Mouse (Mus musculus) right cerebral cortex, postnatal 14 days (tissue): ENCODE measurements around the gene Hmgb3.
"Not testable (repeated sequence)": the region's sequence is repeated elsewhere in the genome, so short reads cannot be mapped to it uniquely, and the experiment has no call there.

Source experiments
- DNase-seq: peaks from one replicate; pipeline ENCODE4 v3.0.0; 2022

The Hmgb3 gene

DNA sequence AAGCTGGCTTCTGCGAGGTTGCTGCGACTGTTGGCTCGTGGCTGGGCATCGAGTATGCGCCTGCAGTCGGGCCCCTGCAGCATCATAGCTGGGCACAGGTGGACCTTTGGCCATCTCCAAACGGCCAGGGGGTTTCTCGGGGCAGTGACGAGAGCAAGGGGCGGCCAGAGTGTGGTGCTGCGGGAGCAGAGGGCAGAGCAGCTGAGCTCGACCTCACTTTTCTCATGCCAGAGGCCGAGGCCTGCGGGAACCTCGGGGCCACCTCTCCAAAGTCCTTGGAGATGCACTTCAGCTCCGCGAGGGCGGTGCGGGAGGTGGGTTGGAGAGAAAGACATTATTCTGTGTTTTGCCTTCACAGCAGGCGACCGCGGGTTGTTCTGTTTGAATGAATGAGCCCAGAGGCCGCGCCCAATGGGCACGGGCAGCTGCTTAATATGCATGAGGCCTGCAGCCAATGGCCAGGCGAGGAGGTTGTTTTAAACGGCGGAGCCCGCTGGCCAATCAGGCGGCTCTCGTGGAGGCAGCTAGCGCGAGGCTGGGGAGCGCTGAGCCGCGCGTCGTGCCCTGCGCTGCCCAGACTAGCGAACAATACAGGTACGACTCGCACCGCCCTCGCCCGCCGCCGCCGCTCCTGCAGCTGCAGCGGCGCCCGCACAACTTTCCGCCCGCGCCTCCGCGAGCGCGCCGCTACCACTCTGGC lies at the start of gene Hmgb3:
Gene Hmgb3 (plus strand): TSS at position 504 of the 700 bp plus-strand sequence.
- peak; percentile 74 for DNase-seq

DNA sequence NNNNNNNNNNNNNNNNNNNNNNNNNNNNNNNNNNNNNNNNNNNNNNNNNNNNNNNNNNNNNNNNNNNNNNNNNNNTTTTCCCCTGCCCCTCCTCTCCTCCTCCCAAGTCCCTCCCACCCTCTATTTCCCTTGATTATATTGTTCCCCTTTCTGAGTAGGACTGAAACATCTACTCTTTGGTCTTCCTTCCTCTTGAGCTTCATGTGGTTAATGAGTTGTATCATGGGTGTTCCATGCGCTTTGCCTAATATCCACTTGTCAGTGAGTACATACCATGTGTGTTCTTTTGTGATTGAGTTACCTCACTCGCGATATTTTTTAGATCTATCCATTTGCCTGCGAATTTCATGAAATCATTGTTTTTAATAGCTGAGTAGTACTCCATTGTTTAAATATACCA lies 49.1 kb upstream of the Hmgb3 start:
- not testable (repeated sequence) for DNase-seq

DNA sequence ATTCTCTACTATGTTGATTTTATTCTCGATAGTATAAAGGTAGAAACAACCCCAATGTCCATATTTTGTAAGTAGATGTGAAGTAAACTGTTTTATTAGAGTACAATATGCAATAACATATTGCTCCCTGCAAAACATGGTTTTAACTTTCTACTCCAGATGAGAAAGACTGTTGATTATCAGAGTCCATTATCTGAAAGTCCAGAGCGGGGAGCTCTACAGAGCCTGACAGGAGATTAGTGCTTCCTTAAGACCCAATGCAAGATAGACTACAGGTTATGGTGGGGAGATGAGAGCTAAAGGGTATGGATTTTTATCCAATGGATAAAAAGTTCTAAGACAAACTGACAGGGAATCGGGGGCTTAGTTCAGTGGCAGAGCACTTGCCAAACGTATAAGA lies 36.5 kb upstream of the Hmgb3 start:
- DNase-seq: no peak

DNA sequence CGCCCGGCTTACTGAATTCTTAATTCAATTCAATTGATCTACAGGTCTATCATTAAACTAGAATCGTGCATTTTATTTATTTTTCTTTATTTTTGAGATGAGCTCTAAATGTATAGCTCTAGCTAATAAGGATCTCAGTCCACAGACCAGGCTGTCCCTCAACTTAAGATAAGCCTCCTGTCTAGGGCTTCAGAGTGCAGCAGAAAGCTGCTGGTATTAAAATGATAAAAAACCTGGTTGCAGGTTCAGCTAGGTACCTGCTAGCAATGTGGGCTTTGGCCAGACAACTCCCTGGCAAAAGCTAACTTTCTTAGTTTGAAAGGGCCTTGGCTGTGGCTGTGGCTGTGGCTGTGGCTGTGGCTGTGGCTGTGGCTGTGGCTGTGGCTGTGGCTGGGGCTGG lies 32.8 kb upstream of the Hmgb3 start:
- DNase-seq: no peak

DNA sequence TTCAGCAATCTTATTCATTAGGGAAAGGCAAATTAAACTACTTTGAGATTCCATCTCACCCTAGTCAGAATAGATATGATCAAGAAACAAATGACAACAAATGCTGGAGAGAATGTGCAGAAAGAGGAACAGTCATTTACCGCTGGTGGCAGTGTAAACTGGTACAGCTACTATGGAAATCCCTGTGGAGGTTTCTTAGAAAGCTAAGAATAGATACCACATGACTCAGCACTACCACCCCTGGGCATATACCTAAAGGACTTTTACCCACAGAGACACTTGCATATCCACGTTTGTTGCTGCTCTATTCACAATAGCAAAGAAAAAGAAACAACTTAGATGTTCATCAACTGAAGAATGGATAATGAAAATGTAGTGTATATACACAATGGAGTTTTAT lies 31.4 kb upstream of the Hmgb3 start:
- no peak for DNase-seq

DNA sequence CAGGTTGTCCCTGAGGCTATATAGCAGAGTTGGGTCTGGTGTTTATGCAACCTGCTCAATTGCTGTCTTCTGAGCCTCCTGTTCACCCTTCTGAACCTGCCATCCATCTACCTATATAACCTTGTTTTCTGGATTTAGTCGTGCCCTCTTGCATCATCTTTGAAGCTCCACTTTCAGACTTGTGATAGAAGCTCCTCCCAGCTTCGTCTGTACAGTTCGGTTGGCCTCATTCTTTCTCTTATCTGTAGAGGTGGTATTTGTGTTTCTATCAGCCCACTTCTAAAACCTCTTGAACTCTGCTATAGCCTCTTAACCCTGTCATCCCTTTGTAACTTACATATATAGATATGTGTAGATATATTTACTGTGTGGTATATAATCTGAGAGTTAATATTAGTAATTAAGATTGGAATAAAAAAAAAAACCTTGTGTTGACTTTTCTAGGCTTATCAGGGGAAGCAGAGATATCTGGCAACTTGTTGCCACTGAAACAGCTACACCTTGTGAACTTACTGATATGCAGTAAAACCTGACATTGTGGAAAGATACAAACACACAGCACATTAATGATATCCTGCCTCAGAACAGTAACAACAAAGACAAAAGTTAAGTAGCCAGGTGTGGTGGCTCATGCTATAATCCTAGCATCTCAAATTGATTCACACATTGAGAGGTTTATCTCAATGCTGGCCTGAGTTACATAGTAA lies 30.0 kb upstream of the Hmgb3 start:
- DNase-seq: no peak

DNA sequence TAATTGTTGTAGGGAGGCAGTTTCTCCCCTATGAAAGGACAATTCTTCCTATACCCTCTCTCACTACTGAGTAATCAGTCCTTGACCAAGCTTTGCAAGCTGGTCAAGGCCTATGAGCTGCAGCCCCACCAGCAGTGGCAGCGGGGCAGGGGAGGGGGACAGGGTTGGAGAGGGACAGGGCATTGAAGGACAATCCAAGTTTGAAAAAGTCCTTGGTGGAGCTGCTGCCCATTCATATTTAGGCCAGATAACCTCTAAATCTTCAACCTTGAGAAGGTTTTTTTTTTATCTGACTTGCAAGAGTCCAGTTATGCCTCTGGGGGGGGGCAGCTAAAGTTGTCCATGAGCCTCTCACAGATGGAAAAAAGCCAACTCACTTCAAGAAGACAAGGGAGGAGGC lies 28.3 kb upstream of the Hmgb3 start:
- DNase-seq: no peak

DNA sequence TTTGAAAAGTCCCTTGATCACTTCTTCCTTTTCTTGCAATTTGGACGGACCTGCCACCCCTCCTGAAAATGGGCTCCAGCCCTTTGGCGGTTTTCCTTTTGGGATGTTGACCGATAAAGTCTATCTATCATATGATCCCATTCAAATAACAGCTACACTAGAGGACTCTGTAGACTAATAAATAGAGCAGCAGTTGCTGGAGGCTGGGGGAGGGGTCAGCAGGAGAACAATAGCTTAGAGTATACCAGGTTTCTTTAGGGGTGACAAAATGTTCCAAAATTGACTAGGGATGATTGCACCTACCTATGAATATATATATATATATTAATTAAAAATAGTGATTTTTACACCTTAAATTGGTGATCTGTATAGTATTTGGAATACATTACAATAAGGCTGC lies 27.6 kb upstream of the Hmgb3 start:
- no peak for DNase-seq

DNA sequence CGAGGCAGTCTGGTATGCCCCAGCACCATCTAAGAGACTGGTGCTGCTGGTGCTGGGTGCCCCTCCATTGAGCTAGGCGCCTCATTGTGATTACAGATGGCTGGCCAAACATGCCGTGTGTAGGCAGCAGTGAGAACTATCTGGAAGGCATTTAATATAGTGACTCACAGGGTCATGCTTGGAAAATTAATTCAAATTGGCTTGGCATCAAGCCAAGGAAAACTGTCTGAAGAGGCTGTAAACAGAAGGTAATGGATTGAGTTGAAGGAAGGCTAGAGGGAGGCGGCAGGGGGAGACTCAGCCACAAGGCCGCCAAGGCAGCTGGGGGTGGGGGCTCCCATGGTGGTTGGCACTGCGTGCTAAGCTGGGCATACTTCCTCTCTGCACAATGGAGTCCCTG lies 27.1 kb upstream of the Hmgb3 start:
- DNase-seq: no peak

DNA sequence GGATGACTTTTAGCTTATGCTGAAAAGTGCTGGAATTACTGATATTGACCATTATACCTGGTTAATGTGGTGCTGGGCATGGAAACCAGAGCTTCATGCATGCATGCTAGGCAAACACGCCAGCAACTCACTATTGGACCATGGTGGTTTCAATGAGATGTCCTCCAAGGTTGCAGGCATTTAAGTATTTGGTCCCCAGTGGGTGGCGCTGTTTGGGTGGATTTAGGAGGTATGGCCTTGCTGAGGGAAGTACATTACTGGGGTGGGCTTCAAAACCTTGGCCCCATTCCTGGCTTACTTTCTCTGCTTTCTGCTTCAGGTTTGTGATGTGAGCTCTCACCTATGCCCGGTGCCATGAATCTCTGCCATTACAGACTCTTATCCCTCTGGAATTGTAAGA lies 23.1 kb upstream of the Hmgb3 start:
- no peak for DNase-seq

DNA sequence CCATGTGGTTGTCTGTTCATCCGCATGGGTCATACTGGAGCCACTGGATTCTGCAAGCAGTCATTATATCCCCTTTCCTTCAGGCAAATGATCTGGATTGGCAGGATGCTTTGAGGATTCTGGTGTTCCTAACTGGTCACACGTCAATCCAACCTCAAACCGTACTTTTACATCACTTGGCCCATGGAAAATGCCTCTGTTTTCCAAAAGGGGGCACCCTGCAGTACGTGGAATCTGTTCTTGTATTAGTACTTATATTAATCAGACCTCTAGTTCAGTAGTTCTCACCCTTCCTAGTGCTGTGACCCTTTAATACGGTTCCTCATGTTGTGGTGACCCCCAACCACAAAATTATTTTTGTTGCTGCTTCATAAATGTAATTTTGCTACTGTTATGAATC lies 21.6 kb upstream of the Hmgb3 start:
- no peak for DNase-seq

DNA sequence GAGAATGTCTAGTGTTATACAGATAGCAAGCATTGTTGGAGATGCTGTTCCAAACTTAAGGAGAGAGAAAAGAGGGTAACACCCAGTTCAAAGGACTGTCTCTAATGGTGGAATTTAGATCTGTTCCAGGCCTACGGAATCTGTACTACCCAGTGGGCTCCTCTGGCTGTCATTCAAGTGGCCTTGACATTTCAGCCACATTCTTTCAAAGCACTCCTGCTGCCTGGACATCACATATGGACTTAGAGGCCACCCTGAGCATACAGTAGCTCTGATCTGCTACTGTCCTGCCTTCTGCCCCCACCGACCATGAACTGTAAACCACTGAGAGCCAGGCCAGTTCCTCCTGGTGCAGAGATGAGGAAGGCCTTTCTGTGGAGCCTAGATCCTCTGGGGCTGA lies 17.9 kb upstream of the Hmgb3 start:
- DNase-seq: no peak

DNA sequence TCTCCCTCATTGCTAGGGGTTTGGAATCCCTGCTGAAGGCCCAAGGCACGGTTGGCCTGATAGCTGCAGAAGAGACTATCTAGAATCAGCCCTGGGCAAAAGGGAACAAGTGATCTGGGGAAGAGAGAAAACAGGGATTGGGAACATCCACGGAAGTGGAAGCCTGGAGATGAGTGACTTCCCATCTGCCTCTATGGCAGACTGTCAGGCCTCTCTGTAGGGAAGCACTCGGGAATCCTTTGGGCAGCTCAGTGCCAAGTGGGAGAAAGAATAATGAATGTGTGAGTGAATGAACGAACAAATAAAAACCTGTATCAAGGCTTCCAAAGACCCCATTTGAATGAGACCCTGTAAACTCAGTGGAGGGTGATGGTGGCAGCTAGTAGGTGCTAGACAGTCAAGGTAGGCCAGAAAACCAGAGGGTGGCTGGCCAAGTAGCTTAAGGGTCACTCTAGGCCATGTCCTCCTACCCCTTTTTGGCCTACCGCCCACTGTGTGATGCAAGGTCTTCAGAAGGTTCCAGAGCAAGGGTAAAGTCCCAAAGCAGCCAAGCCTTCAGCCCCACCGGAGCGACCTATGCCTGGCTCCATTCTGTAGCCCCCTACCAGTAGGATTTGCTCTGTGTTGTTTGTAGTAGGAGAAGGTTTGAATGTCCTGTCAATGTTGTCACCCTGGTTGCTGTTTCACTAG lies 14.8 kb upstream of the Hmgb3 start:
- no peak for DNase-seq

DNA sequence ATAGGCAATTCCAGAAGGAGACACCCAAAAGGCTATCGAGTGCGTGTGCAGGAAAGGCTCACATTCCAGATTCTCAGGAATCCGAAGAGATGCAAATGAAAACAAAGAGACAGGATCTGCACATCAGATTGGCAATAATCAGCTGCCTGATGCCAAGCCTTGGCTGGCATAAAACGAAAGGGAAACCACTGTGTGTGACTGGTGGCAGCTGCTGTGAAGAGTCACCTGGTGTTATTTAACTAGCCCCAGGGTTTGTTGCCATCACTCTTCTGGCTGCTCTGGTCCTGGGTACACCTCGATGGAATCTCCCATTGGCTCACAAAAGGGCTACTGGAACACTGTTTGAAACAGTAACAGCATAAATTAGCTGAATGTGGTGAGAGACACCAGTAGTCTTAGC lies 11.0 kb upstream of the Hmgb3 start:
- no peak for DNase-seq

DNA sequence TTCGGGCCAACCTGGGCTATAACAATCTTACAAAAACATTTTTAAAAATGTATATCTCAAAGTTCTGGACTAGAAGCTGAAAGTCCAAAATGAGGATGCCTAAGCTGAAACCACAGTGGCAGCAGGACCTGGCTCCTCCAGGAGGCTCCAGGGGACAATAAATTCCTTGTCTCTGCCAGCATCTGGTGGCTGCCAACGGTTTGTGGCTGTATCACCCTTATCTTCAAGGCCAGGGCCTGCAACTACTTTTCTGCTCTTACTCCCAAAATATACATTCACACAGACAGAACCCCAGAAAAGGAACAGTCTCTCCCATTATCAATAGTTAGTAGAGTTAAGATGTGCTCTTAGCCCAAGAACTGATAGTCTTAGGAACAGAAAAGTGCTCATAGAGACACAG lies 10.6 kb upstream of the Hmgb3 start:
- DNase-seq: no peak

DNA sequence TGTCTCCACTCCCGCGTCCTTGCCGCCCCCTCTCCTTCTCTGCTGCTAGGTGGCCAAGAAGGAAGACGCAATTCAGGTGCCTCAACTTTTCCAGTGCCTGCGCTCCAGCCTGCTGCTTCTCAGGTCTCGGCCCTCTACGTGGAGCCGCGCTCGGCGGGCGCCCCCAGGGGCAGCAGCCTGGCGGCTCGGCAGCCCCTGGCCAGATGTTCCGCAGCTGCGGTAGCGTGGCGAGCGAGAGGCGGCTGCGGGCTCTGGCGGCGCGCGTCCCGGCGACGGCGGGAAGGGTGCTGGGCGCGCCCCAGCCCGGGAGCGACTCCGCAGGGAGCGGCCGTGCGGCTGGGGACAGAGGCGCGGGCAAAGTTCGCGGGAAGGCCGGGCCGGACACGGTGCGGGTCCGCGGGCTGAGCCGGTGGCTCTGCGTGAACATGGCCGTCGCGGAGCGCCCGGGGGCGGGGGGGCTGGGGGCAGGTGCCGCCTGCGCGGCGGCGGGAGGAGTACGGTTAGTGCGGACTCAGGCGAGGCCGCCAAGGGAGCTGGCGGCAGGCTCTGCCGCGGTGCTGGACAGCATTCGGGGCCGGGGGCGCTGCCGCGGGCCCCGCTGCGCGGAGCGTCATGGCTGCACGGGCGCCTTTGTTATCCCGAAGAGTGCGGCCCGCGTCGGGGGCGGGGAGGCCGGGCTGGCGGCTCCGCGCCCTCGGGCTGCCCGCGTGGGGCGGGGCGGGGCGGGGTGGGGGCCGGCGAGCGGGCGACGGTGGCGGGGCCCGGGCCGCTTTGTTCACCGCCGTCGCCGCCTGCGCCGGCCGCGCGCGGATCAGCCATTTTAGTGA lies 610 bp downstream of the Hmgb3 start:
- peak; percentile 8 for DNase-seq

DNA sequence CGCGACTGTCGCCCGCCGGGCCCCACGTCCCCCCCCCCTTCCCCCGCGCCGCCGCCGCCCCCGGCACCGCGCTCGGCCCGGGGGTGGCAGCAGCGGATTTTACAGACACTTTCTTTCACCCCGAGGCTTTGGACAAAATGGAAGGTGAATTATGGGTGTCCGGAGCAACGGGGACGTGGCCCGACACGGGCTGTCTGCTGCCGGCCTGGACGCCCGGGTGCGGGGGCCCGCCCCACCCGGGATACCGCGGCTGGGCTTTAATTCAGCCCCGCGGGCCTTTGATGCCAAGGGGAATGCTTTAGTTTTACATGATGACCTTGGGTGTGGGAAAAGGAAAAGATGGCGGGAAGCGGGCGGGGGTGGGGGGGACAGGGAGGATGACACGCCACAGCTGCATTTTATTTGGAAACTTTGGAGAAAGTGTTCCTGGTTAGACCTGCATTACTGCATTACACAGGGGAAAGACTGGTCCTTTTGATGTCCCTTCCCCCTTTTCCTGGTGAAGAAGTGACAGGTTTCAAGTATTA lies 1.3 kb downstream of the Hmgb3 start:
- DNase-seq: no peak

DNA sequence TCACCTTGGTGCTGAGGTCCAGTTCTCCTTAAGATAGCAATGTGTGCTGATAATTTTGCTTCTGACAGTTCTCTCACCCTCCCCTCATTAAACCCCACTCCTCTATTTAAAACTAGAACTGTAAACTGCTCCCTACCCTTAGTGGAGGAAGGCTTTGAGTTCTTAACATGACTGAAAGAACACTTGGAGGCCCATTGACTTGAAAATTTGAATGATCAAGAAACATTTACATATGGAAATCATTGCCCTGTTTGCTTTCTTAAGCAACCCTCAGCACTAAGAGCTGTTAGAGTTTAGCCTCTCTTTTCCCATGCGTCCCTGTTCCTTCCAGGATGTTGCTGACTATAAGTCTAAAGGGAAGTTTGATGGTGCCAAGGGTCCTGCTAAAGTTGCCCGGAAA lies 3.6 kb downstream of the Hmgb3 start:
- DNase-seq: no peak

DNA sequence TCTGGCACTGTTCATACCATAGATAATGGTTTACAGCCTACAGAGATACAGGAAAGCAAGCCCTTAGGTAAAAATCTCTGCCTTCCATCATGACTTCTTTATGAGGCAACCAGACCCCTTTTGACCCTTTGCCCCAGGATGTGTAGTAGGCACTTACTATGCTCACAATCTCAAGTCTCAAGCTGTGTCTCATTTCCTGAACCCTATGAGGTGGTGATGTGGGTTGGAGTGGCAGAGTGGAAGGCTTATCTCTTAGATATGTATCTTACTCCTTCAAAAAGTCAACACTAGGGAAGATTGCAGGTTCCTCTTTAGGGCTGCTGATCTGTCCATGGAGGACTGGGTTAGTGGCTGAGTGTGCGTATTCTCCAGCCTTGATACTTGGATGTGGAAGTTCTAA lies 5.1 kb downstream of the Hmgb3 start:
- no peak for DNase-seq

DNA sequence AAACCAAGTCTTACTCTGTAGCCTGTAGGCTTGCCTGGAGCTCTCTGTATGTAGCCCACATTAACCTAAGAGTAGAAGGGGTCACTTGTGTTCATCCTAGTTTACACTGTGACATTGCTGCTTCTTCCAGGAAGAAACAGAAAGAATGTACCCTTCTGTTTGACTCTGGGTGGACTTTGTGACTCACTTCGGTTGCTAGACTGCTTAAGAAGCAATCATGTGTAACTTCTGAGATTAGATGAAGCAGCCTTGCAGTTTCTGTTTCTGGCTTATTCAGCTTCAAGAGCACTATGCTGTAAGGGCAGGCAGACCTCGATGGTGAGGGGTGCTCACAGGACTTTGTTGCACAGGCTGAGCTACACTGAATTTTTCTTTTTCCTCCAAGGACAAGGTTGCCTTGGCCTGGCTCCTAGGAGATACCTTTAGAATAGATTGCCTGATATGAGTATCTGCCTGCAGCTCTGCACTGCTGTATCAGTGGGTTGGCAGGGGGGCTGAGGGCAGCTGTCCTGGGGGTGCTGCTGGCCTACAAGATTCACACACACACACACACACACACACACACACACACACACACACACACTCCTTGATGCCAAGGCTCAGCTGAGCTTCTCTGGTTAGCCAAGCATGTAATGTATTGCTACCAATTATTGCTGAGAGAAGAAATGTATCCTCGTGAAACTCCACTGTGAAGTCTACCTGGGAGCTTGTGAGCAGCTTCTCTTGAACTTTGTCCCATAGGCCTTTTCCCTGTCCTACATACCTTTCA lies 17.6 kb downstream of the Hmgb3 start:
- DNase-seq: no peak

DNA sequence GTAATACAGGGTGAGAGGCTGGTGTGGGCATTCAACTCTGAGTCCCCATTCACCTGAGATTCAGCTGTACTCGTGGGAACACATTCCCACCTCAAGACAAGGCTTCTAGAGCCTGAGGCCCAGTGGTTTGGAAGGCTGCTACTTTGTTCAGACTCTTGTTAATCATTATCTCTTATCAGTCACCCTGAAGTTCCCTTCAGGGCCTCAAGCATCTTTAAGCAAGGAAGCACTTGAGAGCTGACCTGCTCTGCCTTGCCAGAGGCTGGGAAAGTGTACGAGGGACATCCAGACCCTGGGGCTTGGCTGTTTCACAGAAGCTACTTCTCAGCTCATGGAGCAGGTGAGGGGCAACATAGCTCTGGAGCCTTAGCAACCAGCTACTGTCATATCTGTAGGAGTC lies 19.8 kb downstream of the Hmgb3 start:
- DNase-seq: no peak

DNA sequence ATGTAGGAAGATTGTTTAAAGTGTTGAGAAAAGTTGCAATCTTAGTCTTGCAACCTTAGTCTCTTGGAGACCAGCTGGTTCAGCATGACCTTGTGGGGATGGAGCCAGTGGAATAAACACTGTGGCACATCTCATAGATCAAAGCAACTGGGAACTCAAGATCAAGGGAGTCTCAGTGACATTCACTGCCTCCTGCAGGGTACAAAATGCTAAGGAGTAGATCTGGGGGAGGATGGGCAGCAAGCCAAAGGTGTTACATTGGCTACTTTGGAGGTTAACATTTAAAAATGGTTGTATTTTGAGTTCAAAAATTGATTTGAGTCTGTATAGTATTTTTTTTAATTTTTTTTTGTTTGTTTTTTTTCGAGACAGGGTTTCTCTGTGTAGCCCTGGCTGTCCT lies 33.5 kb downstream of the Hmgb3 start:
- DNase-seq: no peak
